Mouse (Mus musculus): ENCODE data around the gene Mgat1.

GRCm38 (mm10) chr11:49259296-49259695 lies 15.3 kb downstream of the Mgat1 start:
- TF ChIP-seq CTCF (IDR thresholded peaks at IDR 0.05; ENCODE audit: control insufficient read depth, insufficient read depth, insufficient read length) (no peak), MAX (IDR thresholded peaks at IDR 0.05) (no peak), MYOD1 (IDR thresholded peaks at IDR 0.05; ENCODE audit: control insufficient read depth, insufficient read length, low read depth) (no peak), USF1 (IDR thresholded peaks at IDR 0.05; ENCODE audit: low read depth) (no peak), FOSL1 (IDR thresholded peaks at IDR 0.05; ENCODE audit: insufficient read depth, low read length, poor library complexity, severe bottlenecking) (no peak)

Data from C2C12 (cell line).